In genomic region chr5:21827643-21828042, GRCm38 (mm10) we compare ENCODE assay signal across 33 mouse cellular contexts. TPM values are rescaled to one million over a fixed set of nuclear protein-coding genes. Genes with fewer than 3 reads are reported as not detected.
A peak's percentile ranks its signal among the peaks of the same experiment; 100 is the strongest.
DNase-seq lines count a peak whose midpoint lies in the region; ATAC-seq and TF ChIP-seq lines count a peak whose summit lies in the region.
"Had no signal": no experiment of that assay in that cellular context is flagged by ENCODE, and none has a peak within 500 bp of the region (broad histone marks: within the 10 kb centered on the region; RNA-seq: fewer than 3 reads in every experiment).

No protein-coding gene starts in this region.

- no peaks in the 10 kb centered on the region for H3K4me1 ChIP-seq in kidney, embryonic 14.5 days (ENCODE audit: control insufficient read depth, insufficient read depth, low read length)
- H3K4me1 ChIP-seq in kidney, postnatal 0 days (replicated peaks; ENCODE audit: insufficient read depth, low read length): no peaks in the 10 kb centered on the region
- no peaks in the 10 kb centered on the region for H3K4me1 ChIP-seq in embryonic facial prominence, embryonic 11.5 days (ENCODE audit: control insufficient read depth, insufficient read depth, low read length)
- H3K4me1 ChIP-seq: embryonic facial prominence, embryonic 15.5 days; heart, embryonic 10.5 days; heart, embryonic 13.5 days had no signal

- no peak overlapping the region for H3K4me3 ChIP-seq in kidney, embryonic 14.5 days (ENCODE audit: low read length)
- no peak overlapping the region for H3K4me3 ChIP-seq in kidney, postnatal 0 days (replicated peaks; ENCODE audit: low read depth, low read length)
- H3K4me3 ChIP-seq in embryonic facial prominence, embryonic 11.5 days (ENCODE audit: low read depth, low read length): no peak overlapping the region
- H3K4me3 ChIP-seq: embryonic facial prominence, embryonic 15.5 days; heart, adult 2 months; heart, embryonic 10.5 days; heart, embryonic 13.5 days had no signal

- 17% methylated on average over 6 of the region's 6 CpGs for WGBS in kidney, embryonic 14.5 days
- WGBS in kidney, postnatal 0 days: 12% methylated on average over 6 of the region's 6 CpGs
- WGBS in embryonic facial prominence, embryonic 11.5 days: 4% methylated on average over 6 of the region's 6 CpGs

- no peak overlapping the region for H3K4me2 ChIP-seq in kidney, embryonic 14.5 days (replicated peaks; ENCODE audit: low read depth, low read length)
- no peak overlapping the region for H3K4me2 ChIP-seq in kidney, postnatal 0 days (ENCODE audit: low read length)
- H3K4me2 ChIP-seq in embryonic facial prominence, embryonic 11.5 days (ENCODE audit: low read depth, low read length): no peak overlapping the region
- H3K4me2 ChIP-seq: embryonic facial prominence, embryonic 15.5 days; heart, embryonic 13.5 days; hindbrain, embryonic 14.5 days had no signal

- DNase-seq in kidney, postnatal 25 days: no peak
- DNase-seq in kidney, postnatal 0 days (ENCODE audit: low spot score): peak; percentile 10
- no peak for DNase-seq in kidney, adult 18-20 months
- DNase-seq in embryonic facial prominence, embryonic 11.5 days (ENCODE audit: low spot score): peak; percentile 22
- DNase-seq in retina, postnatal 1 day: peak; percentile 26
- no peak for DNase-seq in cerebellum, postnatal 4 days (ENCODE audit: low spot score in 2 of 2)
- no peak for DNase-seq in adrenal gland, adult 8-10 months
- DNase-seq: adrenal gland, postnatal 10 days; adrenal gland, postnatal 36 days; B cell, adult 2 months; cerebellum, adult 18-20 months; cerebellum, adult 9-10 months; cerebellum, postnatal 25 days; gastrocnemius, postnatal 10 days; gastrocnemius, postnatal 36 days; heart, adult 2 months; heart, postnatal 14 days; heart, postnatal 4 days had no signal

- H3K27me3 ChIP-seq in kidney, embryonic 14.5 days (ENCODE audit: control insufficient read depth, insufficient read depth, low read length): no peaks in the 10 kb centered on the region
- no peaks in the 10 kb centered on the region for H3K27me3 ChIP-seq in kidney, postnatal 0 days (ENCODE audit: insufficient read depth, low read length)
- H3K27me3 ChIP-seq in embryonic facial prominence, embryonic 11.5 days (ENCODE audit: control insufficient read depth, insufficient read depth, low read length): no peaks in the 10 kb centered on the region
- H3K27me3 ChIP-seq: CH12.LX; embryonic facial prominence, embryonic 15.5 days; heart, embryonic 13.5 days had no signal

- no peak for TF ChIP-seq CTCF in kidney, postnatal 0 days (IDR thresholded peaks at IDR 0.05; ENCODE audit: low read depth)

- no peak overlapping the region for H3K9ac ChIP-seq in kidney, embryonic 14.5 days (ENCODE audit: low read depth, low read length)
- no peak overlapping the region for H3K9ac ChIP-seq in kidney, postnatal 0 days (ENCODE audit: low read depth, low read length)
- H3K9ac ChIP-seq in embryonic facial prominence, embryonic 11.5 days (replicated peaks; ENCODE audit: low read length): no peak overlapping the region
- H3K9ac ChIP-seq: embryonic facial prominence, embryonic 15.5 days; heart, embryonic 13.5 days; hindbrain, embryonic 14.5 days had no signal

- H3K27ac ChIP-seq in kidney, embryonic 14.5 days (ENCODE audit: low read depth, low read length): no peak overlapping the region
- H3K27ac ChIP-seq in kidney, postnatal 0 days: no peak overlapping the region
- no peak overlapping the region for H3K27ac ChIP-seq in embryonic facial prominence, embryonic 11.5 days (replicated peaks; ENCODE audit: low read depth, low read length)
- H3K27ac ChIP-seq: embryonic facial prominence, embryonic 15.5 days; heart, adult 2 months; heart, embryonic 10.5 days; heart, embryonic 13.5 days; hindbrain, embryonic 14.5 days; hindbrain, postnatal 0 days had no signal

- H3K9me3 ChIP-seq in kidney, embryonic 14.5 days (ENCODE audit: control insufficient read depth, low read length): no peaks in the 10 kb centered on the region
- H3K9me3 ChIP-seq in kidney, postnatal 0 days (replicated peaks; ENCODE audit: low read length): no peaks in the 10 kb centered on the region
- H3K9me3 ChIP-seq in embryonic facial prominence, embryonic 11.5 days (replicated peaks; ENCODE audit: control insufficient read depth, low read length): no peaks in the 10 kb centered on the region
- H3K9me3 ChIP-seq: embryonic facial prominence, embryonic 15.5 days; heart, embryonic 10.5 days; heart, embryonic 13.5 days had no signal

- peak; percentile 79 for ATAC-seq in kidney, embryonic 14.5 days (ENCODE audit: low FRiP score, low TSS enrichment)
- no peak for ATAC-seq in kidney, postnatal 0 days (replicated peaks; ENCODE audit: low FRiP score, low read depth)
- ATAC-seq in embryonic facial prominence, embryonic 11.5 days (replicated peaks; ENCODE audit: insufficient number of reproducible peaks, low FRiP score, low TSS enrichment, low read depth): no peak
- ATAC-seq: activated CD4-positive, CD25-positive, alpha-beta regulatory T cell, adult 4 months; forebrain, embryonic 16.5 days; hindbrain, postnatal 0 days; inflammation-experienced regulatory T-cells, adult 6 months; intestine, embryonic 16.5 days had no signal

- no peaks in the 10 kb centered on the region for H3K36me3 ChIP-seq in kidney, embryonic 14.5 days (ENCODE audit: control insufficient read depth, insufficient read depth, low read length)
- no peaks in the 10 kb centered on the region for H3K36me3 ChIP-seq in kidney, postnatal 0 days (ENCODE audit: insufficient read depth, low read length)
- H3K36me3 ChIP-seq in embryonic facial prominence, embryonic 11.5 days (replicated peaks; ENCODE audit: control insufficient read depth, insufficient read depth, low read depth, low read length): no peaks in the 10 kb centered on the region
- H3K36me3 ChIP-seq: embryonic facial prominence, embryonic 15.5 days; heart, embryonic 10.5 days; heart, embryonic 13.5 days had no signal

RNA-seq across cellular contexts. Expression of gene Slc26a5, which starts 37.8 kb away (rescaled TPM):
- polyA plus RNA-seq in kidney, embryonic 14.5 days (2014; fragmentation: Nextera tagmentation; extraction: Ambion mirVana): not detected in 2 replicates
- not detected in 2 replicates for polyA plus RNA-seq in kidney, postnatal 0 days (2015; fragmentation: Nextera tagmentation; extraction: Ambion mirVana)
- 0.20 TPM in 1 of 2 replicates, not detected in the other for polyA plus RNA-seq in embryonic facial prominence, embryonic 11.5 days (2014; fragmentation: Nextera tagmentation; extraction: Ambion mirVana)
- total RNA-seq in adrenal gland, adult 8-10 months (2022): not detected
- total RNA-seq: adrenal gland, postnatal 10 days; adrenal gland, postnatal 36 days; CH12.LX; gastrocnemius, adult 18-20 months; gastrocnemius, postnatal 10 days; gastrocnemius, postnatal 36 days; granulocyte monocyte progenitor cell, adult 5-6 weeks; heart, adult 2 months; heart, postnatal 14 days; heart, postnatal 4 days had no signal
- polyA plus RNA-seq: activated CD4-positive, CD25-positive, alpha-beta regulatory T cell, adult 4 months; embryonic facial prominence, embryonic 15.5 days; heart, adult 2 months; heart, embryonic 10.5 days; heart, embryonic 13.5 days; heart, embryonic 16.5 days; hindbrain, embryonic 11.5 days; inflammation-experienced regulatory T-cells, adult 6 months had no signal

RNA-seq across cellular contexts. Expression of gene Psmc2, which starts 42.6 kb away (rescaled TPM):
- 174 and 188 TPM in 2 replicates for polyA plus RNA-seq in kidney, embryonic 14.5 days (2014; fragmentation: Nextera tagmentation; extraction: Ambion mirVana)
- 157 and 171 TPM in 2 replicates for polyA plus RNA-seq in kidney, postnatal 0 days (2015; fragmentation: Nextera tagmentation; extraction: Ambion mirVana)
- polyA plus RNA-seq in embryonic facial prominence, embryonic 11.5 days (2014; fragmentation: Nextera tagmentation; extraction: Ambion mirVana): 252 and 265 TPM in 2 replicates
- total RNA-seq in adrenal gland, adult 8-10 months (2022): 100 to 1,000 TPM; 127 to 153 (median 141) TPM

RNA-seq across cellular contexts. Expression of gene Dnajc2, which starts 42.6 kb away (rescaled TPM):
- polyA plus RNA-seq in kidney, embryonic 14.5 days (2014; fragmentation: Nextera tagmentation; extraction: Ambion mirVana): 92.6 and 99.3 TPM in 2 replicates
- 73.9 and 77.8 TPM in 2 replicates for polyA plus RNA-seq in kidney, postnatal 0 days (2015; fragmentation: Nextera tagmentation; extraction: Ambion mirVana)
- 95.4 and 111 TPM in 2 replicates for polyA plus RNA-seq in embryonic facial prominence, embryonic 11.5 days (2014; fragmentation: Nextera tagmentation; extraction: Ambion mirVana)
- total RNA-seq in adrenal gland, adult 8-10 months (2022): 10 to 100 TPM; 25.4 to 31.8 (median 30.2) TPM

Comparison
In these comparisons a context has a peak if more than half of its experiments do, and no peak if none do; other contexts are left out.
1. DNase-seq: peak in kidney, postnatal 0 days (single experiment), embryonic facial prominence, embryonic 11.5 days (single experiment) and retina, postnatal 1 day (single experiment); none in kidney, postnatal 25 days (0 of 2), kidney, adult 18-20 months (single experiment), cerebellum, postnatal 4 days (0 of 2) and adrenal gland, adult 8-10 months (single experiment).